Mouse (Mus musculus): ENCODE results near the gene B3gnt3. TPM values are rescaled to one million over a fixed set of nuclear protein-coding genes. Genes with fewer than 3 reads are reported as not detected.
"Not testable (repeated sequence)": the region's sequence is repeated elsewhere in the genome, so short reads cannot be mapped to it uniquely, and the experiment has no call there.

Gene B3gnt3
- polyA plus RNA-seq, 1 experiment from 2014 or later: 0.59 TPM

GRCm38 (mm10) chr8:71709134-71709799, 7.7 kb upstream of the B3gnt3 start:
- H3K27me3 ChIP-seq: peaks cover 41% of the 10 kb centered on the region
- H3K4me3 ChIP-seq: no peak overlapping the region
- H3K9ac ChIP-seq: no peak overlapping the region
- peaks cover 5% of the 10 kb centered on the region; the same call in 1 of the 2 replicates for H3K4me1 ChIP-seq
- no peak overlapping the region for H3K27ac ChIP-seq
- H3K9me3 ChIP-seq (replicated peaks): no peaks in the 10 kb centered on the region
- peak overlapping the region; percentile 49; the same call in 1 of the 2 replicates for H3K4me2 ChIP-seq (replicated peaks)
- H3K36me3 ChIP-seq: peaks cover 5% of the 10 kb centered on the region; the same call in 1 of the 2 replicates
- ATAC-seq (ENCODE audit: low FRiP score): peak; percentile 49; the same call in 1 of the 2 replicates
- 41% methylated on average over 25 of the region's 25 CpGs for WGBS

GRCm38 (mm10) chr8:71707874-71708273, 6.3 kb upstream of the B3gnt3 start:
- Histone ChIP-seq H3K36me3 (peaks cover 5% of the 10 kb centered on the region; the same call in 1 of the 2 replicates), H3K9ac (no peak overlapping the region), H3K27ac (no peak overlapping the region), H3K27me3 (peaks cover 55% of the 10 kb centered on the region), H3K4me2 (replicated peaks) (no peak overlapping the region), H3K9me3 (replicated peaks) (no peaks in the 10 kb centered on the region), H3K4me3 (no peak overlapping the region), H3K4me1 (peaks cover 5% of the 10 kb centered on the region; the same call in 1 of the 2 replicates)
- ATAC-seq (ENCODE audit: low FRiP score): no peak
- WGBS: 34% methylated on average over 8 of the region's 8 CpGs

GRCm38 (mm10) chr8:71703400-71703799, 1.8 kb upstream of the B3gnt3 start:
- not testable (repeated sequence) for H3K4me3 ChIP-seq; H3K36me3 ChIP-seq; H3K4me2 ChIP-seq (replicated peaks); ATAC-seq (ENCODE audit: low FRiP score); H3K27ac ChIP-seq; H3K4me1 ChIP-seq; H3K9me3 ChIP-seq (replicated peaks); H3K9ac ChIP-seq
- H3K27me3 ChIP-seq: peaks cover 84% of the 10 kb centered on the region

GRCm38 (mm10) chr8:71702923-71703322, 1.3 kb upstream of the B3gnt3 start:
- Histone ChIP-seq H3K27ac (no peak overlapping the region), H3K36me3 (no peaks in the 10 kb centered on the region), H3K4me3 (no peak overlapping the region), H3K9ac (no peak overlapping the region), H3K4me1 (no peaks in the 10 kb centered on the region), H3K27me3 (peaks cover 83% of the 10 kb centered on the region), H3K4me2 (replicated peaks) (no peak overlapping the region), H3K9me3 (replicated peaks) (no peaks in the 10 kb centered on the region)
- WGBS: 79% methylated on average over 3 of the region's 3 CpGs
- ATAC-seq (ENCODE audit: low FRiP score): no peak

GRCm38 (mm10) chr8:71702087-71702432, 471 bp upstream of the B3gnt3 start:
- WGBS: 17% methylated on average over 4 of the region's 4 CpGs
- no peaks in the 10 kb centered on the region for H3K9me3 ChIP-seq (replicated peaks)
- no peak overlapping the region for H3K27ac ChIP-seq
- H3K9ac ChIP-seq: no peak overlapping the region
- no peak for ATAC-seq (ENCODE audit: low FRiP score)
- peaks cover 83% of the 10 kb centered on the region for H3K27me3 ChIP-seq
- H3K4me3 ChIP-seq: no peak overlapping the region
- no peaks in the 10 kb centered on the region for H3K4me1 ChIP-seq
- H3K4me2 ChIP-seq (replicated peaks): no peak overlapping the region
- H3K36me3 ChIP-seq: no peaks in the 10 kb centered on the region

- Histone ChIP-seq H3K27ac (no peak overlapping the region), H3K9ac (peak overlapping the region; percentile 18; the same call in 1 of the 2 replicates), H3K4me3 (no peak overlapping the region), H3K27me3 (peaks cover 91% of the 10 kb centered on the region), H3K4me2 (replicated peaks) (peak overlapping the region; percentile 13; the same call in 1 of the 2 replicates), H3K9me3 (replicated peaks) (no peaks in the 10 kb centered on the region), H3K36me3 (no peaks in the 10 kb centered on the region), H3K4me1 (no peaks in the 10 kb centered on the region)
- whole genome bisulfite sequencing: 13% methylated on average over 29 of the region's 29 CpGs
- no peak for ATAC-seq (ENCODE audit: low FRiP score)
Measured at GRCm38 (mm10) chr8:71700493-71701269, 908 bp downstream of the B3gnt3 start.

GRCm38 (mm10) chr8:71695456-71695855, 6.1 kb downstream of the B3gnt3 start:
- not testable (repeated sequence) for H3K27ac ChIP-seq; H3K4me2 ChIP-seq (replicated peaks); H3K9ac ChIP-seq; ATAC-seq (ENCODE audit: low FRiP score); H3K4me1 ChIP-seq; H3K36me3 ChIP-seq; H3K9me3 ChIP-seq (replicated peaks); H3K4me3 ChIP-seq
- H3K27me3 ChIP-seq: peaks cover 93% of the 10 kb centered on the region
- 65% methylated on average over 12 of the region's 12 CpGs for WGBS

GRCm38 (mm10) chr8:71693166-71694041, 8.2 kb downstream of the B3gnt3 start:
- peaks cover 8% of the 10 kb centered on the region for H3K4me1 ChIP-seq
- no peak overlapping the region for H3K9ac ChIP-seq
- H3K27me3 ChIP-seq: peaks cover 93% of the 10 kb centered on the region
- no peaks in the 10 kb centered on the region for H3K36me3 ChIP-seq
- 10% methylated on average over 68 of the region's 68 CpGs for WGBS
- ATAC-seq (ENCODE audit: low FRiP score): peak; percentile 37; the same call in 1 of the 2 replicates
- no peak overlapping the region for H3K27ac ChIP-seq
- H3K4me2 ChIP-seq (replicated peaks): peak overlapping the region; percentile 22; the same call in 1 of the 2 replicates
- H3K4me3 ChIP-seq: peak overlapping the region; percentile 10; the same call in 1 of the 2 replicates
- H3K9me3 ChIP-seq (replicated peaks): no peaks in the 10 kb centered on the region

GRCm38 (mm10) chr8:71692509-71692908, 9.1 kb downstream of the B3gnt3 start:
- no peaks in the 10 kb centered on the region for H3K9me3 ChIP-seq (replicated peaks)
- H3K27ac ChIP-seq: no peak overlapping the region
- H3K36me3 ChIP-seq: no peaks in the 10 kb centered on the region
- no peak overlapping the region for H3K9ac ChIP-seq
- ATAC-seq (ENCODE audit: low FRiP score): no peak
- no peak overlapping the region for H3K4me2 ChIP-seq (replicated peaks)
- peaks cover 8% of the 10 kb centered on the region for H3K4me1 ChIP-seq
- no peak overlapping the region for H3K4me3 ChIP-seq
- peaks cover 95% of the 10 kb centered on the region for H3K27me3 ChIP-seq
- 5% methylated on average over 30 of the region's 30 CpGs for WGBS

- Histone ChIP-seq H3K9me3 (replicated peaks) (no peaks in the 10 kb centered on the region), H3K27me3 (peaks cover 100% of the 10 kb centered on the region), H3K4me1 (peaks cover 27% of the 10 kb centered on the region), H3K4me3 (no peak within 1 kb of the TSS), H3K27ac (no peak within 1 kb of the TSS), H3K36me3 (no peaks in the 10 kb centered on the region), H3K9ac (no peak within 1 kb of the TSS), H3K4me2 (replicated peaks) (no peak within 1 kb of the TSS)
- WGBS: 7% methylated on average over 33 of the region's 33 CpGs
- ATAC-seq (ENCODE audit: low FRiP score): no peak
Measured at GRCm38 (mm10) chr8:71689028-71689427, 12.6 kb downstream of the B3gnt3 start, which contains the start of gene Insl3. TSS of gene Insl3 (plus strand) at chr8:71689214.

GRCm38 (mm10) chr8:71687616-71688015, 14.0 kb downstream of the B3gnt3 start:
- H3K4me2 ChIP-seq (replicated peaks): no peak overlapping the region
- H3K27me3 ChIP-seq: peaks cover 100% of the 10 kb centered on the region
- no peak overlapping the region for H3K4me3 ChIP-seq
- WGBS: 1% methylated on average over 8 of the region's 8 CpGs
- no peak overlapping the region for H3K9ac ChIP-seq
- H3K36me3 ChIP-seq: no peaks in the 10 kb centered on the region
- no peak overlapping the region for H3K27ac ChIP-seq
- no peak for ATAC-seq (ENCODE audit: low FRiP score)
- H3K4me1 ChIP-seq: peaks cover 20% of the 10 kb centered on the region
- H3K9me3 ChIP-seq (replicated peaks): no peaks in the 10 kb centered on the region
